Mouse (Mus musculus) lung, postnatal 0 days (tissue): Measurements from ENCODE around the gene Camta2. TPM values are rescaled to one million over a fixed set of nuclear protein-coding genes. Genes with fewer than 3 reads are reported as not detected.

ENCODE experiments used
- ATAC-seq: fragments of 200-750 bp; cut with Nextera tagmentation; 2 replicates; pipeline ENCODE4 v1.8.0; 2017; ENCODE audit warnings: moderate library complexity
- DNase-seq: peaks from one replicate; pipeline ENCODE4 v3.0.0-alpha.2; 2016; ENCODE audit warnings: low spot score
- H3K27ac ChIP-seq: fragments of 300-500 bp; sonication (generic); 2 replicates; pipeline ENCODE4 v1.5.1; 2014; ENCODE audit warnings: antibody characterized with exemption, mild to moderate bottlenecking, low read length, mixed read lengths
- H3K27me3 ChIP-seq: fragments of 300-500 bp; sonication (generic); replicated peaks from 2 replicates; pipeline ENCODE4 v1.6.1; 2014; ENCODE audit warnings: low read length, mixed read lengths; ENCODE audit not compliant: insufficient read depth
- H3K36me3 ChIP-seq: fragments of 300-500 bp; sonication (generic); 2 replicates; pipeline ENCODE4 v1.6.1; 2014; ENCODE audit warnings: low read length, mixed read lengths; ENCODE audit not compliant: insufficient read depth
- H3K4me1 ChIP-seq: fragments of 300-500 bp; sonication (generic); 2 replicates; pipeline ENCODE4 v1.6.1; 2014; ENCODE audit warnings: antibody characterized with exemption, low read depth, low read length, mixed read lengths; ENCODE audit not compliant: insufficient read depth
- H3K4me2 ChIP-seq: fragments of 300-500 bp; sonication (generic); replicated peaks from 2 replicates; pipeline ENCODE4 v1.6.1; 2014; ENCODE audit warnings: low read depth, mild to moderate bottlenecking, low read length, moderate library complexity, mixed read lengths
- H3K4me3 ChIP-seq: fragments of 300-500 bp; sonication (generic); 2 replicates; pipeline ENCODE4 v1.5.1; 2014; ENCODE audit warnings: low read depth, low read length
- H3K9ac ChIP-seq: fragments of 300-500 bp; sonication (generic); replicated peaks from 2 replicates; pipeline ENCODE4 v1.6.1; 2014; ENCODE audit warnings: low read depth, mild to moderate bottlenecking
- H3K9me3 ChIP-seq: fragments of 300-500 bp; sonication (generic); 2 replicates; pipeline ENCODE4 v1.6.1; 2016; ENCODE audit warnings: low read length, mixed read lengths
- CTCF ChIP-seq: IDR thresholded peaks from 2 replicates; pipeline ENCODE4 v1.5.1; 2016; ENCODE audit warnings: antibody characterized with exemption, mild to moderate bottlenecking
- EP300 ChIP-seq: IDR thresholded peaks from 2 replicates; pipeline ENCODE4 v1.6.1; 2016; ENCODE audit warnings: antibody characterized with exemption, mild to moderate bottlenecking, control low read depth
- WGBS: fragments of 180-500 bp; shearing (Covaris S2); extraction: QIAGEN DNeasy Blood & Tissue Kit; methylation state at CpG from one replicate; pipeline ENCODE4 v1.1.7; 2014; 5-methylcytosine and 5-hydroxymethylcytosine counted together
- polyA plus RNA-seq: library from polyadenylated mRNA; unstranded; fragments of >200 nt; fragmentation: Nextera tagmentation; extraction: Ambion mirVana; gene quantifications from 2 replicates; pipeline ENCODE4 v1.2.1, GENCODE M21; 2015

Camta2 gene
- polyA plus RNA-seq, 1 experiment from 2014 or later = 9.9 TPM

- H3K9me3 ChIP-seq = no peaks in the 10 kb centered on the region
- ATAC-seq (no peak), DNase-seq (no peak)
- no peak overlapping the region for H3K9ac ChIP-seq
- H3K36me3 ChIP-seq = peaks cover 38% of the 10 kb centered on the region
- 88% methylated on average over 2 of the region's 2 CpGs for WGBS
- H3K4me1 ChIP-seq = no peaks in the 10 kb centered on the region
- H3K27ac ChIP-seq = no peak overlapping the region
- H3K4me3 ChIP-seq = no peak overlapping the region
- H3K27me3 ChIP-seq = no peaks in the 10 kb centered on the region
- no peak for TF ChIP-seq CTCF
- no peak for TF ChIP-seq EP300
- H3K4me2 ChIP-seq = no peak overlapping the region
Measured at GRCm38 (mm10) chr11:70678576-70678975, 9.3 kb downstream of the Camta2 start.

GRCm38 (mm10) chr11:70678092-70678491, 9.8 kb downstream of the Camta2 start:
- Histone ChIP-seq H3K9ac (no peak overlapping the region), H3K36me3 (peaks cover 36% of the 10 kb centered on the region), H3K27ac (no peak overlapping the region), H3K9me3 (no peaks in the 10 kb centered on the region), H3K4me1 (no peaks in the 10 kb centered on the region), H3K4me3 (no peak overlapping the region), H3K4me2 (no peak overlapping the region), H3K27me3 (no peaks in the 10 kb centered on the region)
- no peak for ATAC-seq
- no peak for DNase-seq
- no peak for TF ChIP-seq CTCF
- no peak for TF ChIP-seq EP300
- WGBS = 62% methylated on average over 9 of the region's 9 CpGs

- Histone ChIP-seq H3K27ac (no peak overlapping the region), H3K4me3 (no peak overlapping the region), H3K9me3 (no peaks in the 10 kb centered on the region), H3K4me2 (no peak overlapping the region), H3K27me3 (no peaks in the 10 kb centered on the region), H3K4me1 (no peaks in the 10 kb centered on the region; the same call in 1 of the 2 replicates), H3K9ac (no peak overlapping the region), H3K36me3 (peaks cover 19% of the 10 kb centered on the region; the same call in 1 of the 2 replicates)
- DNase-seq (no peak), ATAC-seq (no peak)
- TF ChIP-seq CTCF (no peak), EP300 (no peak)
- 68% methylated on average over 11 of the region's 11 CpGs for WGBS
Measured at GRCm38 (mm10) chr11:70674501-70674900, 13.4 kb downstream of the Camta2 start.

- TF ChIP-seq CTCF (no peak), EP300 (no peak)
- H3K4me1 ChIP-seq = no peaks in the 10 kb centered on the region; the same call in 1 of the 2 replicates
- DNase-seq (no peak), ATAC-seq (no peak)
- whole genome bisulfite sequencing = 85% methylated on average over 6 of the region's 6 CpGs
- H3K9ac ChIP-seq = no peak overlapping the region
- no peaks in the 10 kb centered on the region for H3K27me3 ChIP-seq
- no peaks in the 10 kb centered on the region for H3K9me3 ChIP-seq
- no peak overlapping the region for H3K4me3 ChIP-seq
- H3K36me3 ChIP-seq = peaks cover 14% of the 10 kb centered on the region; the same call in 1 of the 2 replicates
- no peak overlapping the region for H3K27ac ChIP-seq
- no peak overlapping the region for H3K4me2 ChIP-seq
Measured at GRCm38 (mm10) chr11:70674014-70674413, 13.9 kb downstream of the Camta2 start.

- Histone ChIP-seq H3K4me3 (no peak overlapping the region), H3K27ac (no peak overlapping the region), H3K36me3 (peaks cover 13% of the 10 kb centered on the region; the same call in 1 of the 2 replicates), H3K9ac (no peak overlapping the region), H3K27me3 (no peaks in the 10 kb centered on the region), H3K4me2 (no peak overlapping the region), H3K4me1 (no peaks in the 10 kb centered on the region; the same call in 1 of the 2 replicates), H3K9me3 (no peaks in the 10 kb centered on the region)
- TF ChIP-seq CTCF (no peak), EP300 (no peak)
- no peak for ATAC-seq
- WGBS = 87% methylated on average over 16 of the region's 16 CpGs
- no peak for DNase-seq
Measured at GRCm38 (mm10) chr11:70671333-70672047, 16.4 kb downstream of the Camta2 start.

GRCm38 (mm10) chr11:70670483-70670882, 17.4 kb downstream of the Camta2 start:
- TF ChIP-seq EP300 = no peak
- no peak for TF ChIP-seq CTCF
- DNase-seq = peak; percentile 9
- Histone ChIP-seq H3K9ac (no peak overlapping the region), H3K27me3 (no peaks in the 10 kb centered on the region), H3K4me2 (peak overlapping the region; percentile 97), H3K4me3 (peak overlapping the region; percentile 65; the same call in 1 of the 2 replicates), H3K4me1 (no peaks in the 10 kb centered on the region; the same call in 1 of the 2 replicates), H3K27ac (peak overlapping the region; percentile 94; the same call in 1 of the 2 replicates), H3K36me3 (peaks cover 8% of the 10 kb centered on the region; the same call in 1 of the 2 replicates), H3K9me3 (no peaks in the 10 kb centered on the region)
- WGBS = 32% methylated on average over 14 of the region's 14 CpGs
- no peak for ATAC-seq
